Mouse (Mus musculus) intestine, embryonic 16.5 days (tissue): ENCODE measurements around the gene Abhd17b. TPM values are rescaled to one million over a fixed set of nuclear protein-coding genes. Genes with fewer than 3 reads are reported as not detected.

Experiments used
- polyA plus RNA-seq: library from polyadenylated mRNA; unstranded; fragments of >200 nt; fragmentation: Nextera tagmentation; extraction: Ambion mirVana; gene quantifications from 2 replicates; pipeline ENCODE4 v1.2.1, GENCODE M21; 2015

Abhd17b gene
- polyA plus RNA-seq, 1 experiment from 2014 or later, result 7.3 TPM

Other genes starting within 250 kb of the Abhd17b start
- gene Gda, start 179.7 kb upstream of the Abhd17b start, polyA plus RNA-seq, result 17.0 and 20.3 TPM in 2 replicates
- 63.4 and 63.9 TPM in 2 replicates for gene 1110059E24Rik, start 209 bp upstream of the Abhd17b start, polyA plus RNA-seq
- 7.3 and 8.0 TPM in 2 replicates for gene Cemip2, start 125.2 kb downstream of the Abhd17b start, polyA plus RNA-seq